Mouse (Mus musculus): ENCODE results near the gene Atoh8.

GRCm38 (mm10) chr6:72270952-72271519 lies 35.7 kb upstream of the Atoh8 start:
- no peak for TF ChIP-seq GABPA (IDR thresholded peaks at IDR 0.05; ENCODE audit: insufficient replicate concordance, low read depth, low read length)
- no peak for TF ChIP-seq POLR2A (IDR thresholded peaks at IDR 0.05; ENCODE audit: low read depth, low read length)
- no peak for TF ChIP-seq MAFK (IDR thresholded peaks at IDR 0.05; ENCODE audit: insufficient replicate concordance, low read length)
- TF ChIP-seq ZC3H11A (IDR thresholded peaks at IDR 0.05; ENCODE audit: low read depth, low read length) = no peak
- no peak for TF ChIP-seq CTCF (conservative IDR thresholded peaks at IDR 0.05 in 1 of 2, IDR thresholded peaks at IDR 0.05 in 1 of 2; ENCODE audit: low read depth in 2 of 2, low read length in 2 of 2)
- no peak for TF ChIP-seq MAX (IDR thresholded peaks at IDR 0.05; ENCODE audit: low read length)
- no peak for TF ChIP-seq EP300 (IDR thresholded peaks at IDR 0.05; ENCODE audit: low read length)
- TF ChIP-seq RAD21 (IDR thresholded peaks at IDR 0.05; ENCODE audit: low read depth, low read length) = no peak
- TF ChIP-seq CHD1 (IDR thresholded peaks at IDR 0.05; ENCODE audit: low read depth, low read length) = no peak
- TF ChIP-seq KAT2A (IDR thresholded peaks at IDR 0.05; ENCODE audit: insufficient replicate concordance, low read length) = no peak
- TF ChIP-seq JUN (IDR thresholded peaks at IDR 0.05; ENCODE audit: insufficient read depth, low read depth, low read length) = no peak
- no peak for TF ChIP-seq ZNF384 (IDR thresholded peaks at IDR 0.05; ENCODE audit: low read depth, low read length)
- TF ChIP-seq JUND (conservative IDR thresholded peaks at IDR 0.05; ENCODE audit: low read depth, low read length) = no peak

Data from CH12.LX (cell line).